Mouse (Mus musculus) kidney, adult 18-20 months (tissue): Measurements from ENCODE around the gene B4galt1.
A peak's percentile ranks its signal among the peaks of the same experiment; 100 is the strongest.
"Not testable (repeated sequence)": the region's sequence is repeated elsewhere in the genome, so short reads cannot be mapped to it uniquely, and the experiment has no call there.

ENCODE experiments used
- DNase-seq: peaks from one replicate; pipeline ENCODE4 v3.0.0; 2021

The B4galt1 gene

GRCm38 (mm10) chr4:40815120-40815519 is 38.7 kb downstream of the B4galt1 start:
- DNase-seq, result no peak

GRCm38 (mm10) chr4:40814359-40814758 is 39.4 kb downstream of the B4galt1 start:
- no peak for DNase-seq

GRCm38 (mm10) chr4:40812891-40813290 is 40.9 kb downstream of the B4galt1 start:
- no peak for DNase-seq

- DNase-seq, result no peak
Measured at GRCm38 (mm10) chr4:40810481-40810880, 43.3 kb downstream of the B4galt1 start.

GRCm38 (mm10) chr4:40807382-40807781 is 46.4 kb downstream of the B4galt1 start:
- DNase-seq, result no peak

GRCm38 (mm10) chr4:40805401-40805800 is 48.4 kb downstream of the B4galt1 start:
- DNase-seq, result no peak

GRCm38 (mm10) chr4:40802787-40803186 is 51.0 kb downstream of the B4galt1 start:
- no peak for DNase-seq

- DNase-seq, result no peak
Measured at GRCm38 (mm10) chr4:40801908-40802307, 51.9 kb downstream of the B4galt1 start.

GRCm38 (mm10) chr4:40800873-40801272 is 52.9 kb downstream of the B4galt1 start:
- DNase-seq, result no peak

GRCm38 (mm10) chr4:40798833-40799555 is 54.8 kb downstream of the B4galt1 start:
- DNase-seq, result not testable (repeated sequence)

GRCm38 (mm10) chr4:40795761-40796160 is 58.0 kb downstream of the B4galt1 start:
- DNase-seq, result no peak

- DNase-seq, result no peak
Measured at GRCm38 (mm10) chr4:40794320-40794719, 59.5 kb downstream of the B4galt1 start.

GRCm38 (mm10) chr4:40791176-40791575 is 62.6 kb downstream of the B4galt1 start:
- DNase-seq, result peak; percentile 31

GRCm38 (mm10) chr4:40786578-40786977 is 67.2 kb downstream of the B4galt1 start:
- no peak for DNase-seq

GRCm38 (mm10) chr4:40785620-40786166 is 68.1 kb downstream of the B4galt1 start:
- DNase-seq, result no peak

- DNase-seq, result peak; percentile 55
Measured at GRCm38 (mm10) chr4:40784556-40785169, 69.1 kb downstream of the B4galt1 start.

- no peak for DNase-seq
Measured at GRCm38 (mm10) chr4:40783049-40783448, 70.8 kb downstream of the B4galt1 start.

- DNase-seq, result no peak
Measured at GRCm38 (mm10) chr4:40781797-40782495, 71.9 kb downstream of the B4galt1 start.

GRCm38 (mm10) chr4:40781143-40781542 is 72.7 kb downstream of the B4galt1 start:
- peak; percentile 34 for DNase-seq

- DNase-seq, result peak; percentile 46
Measured at GRCm38 (mm10) chr4:40778656-40779055, 75.1 kb downstream of the B4galt1 start.

- DNase-seq, result no peak
Measured at GRCm38 (mm10) chr4:40777116-40777515, 76.7 kb downstream of the B4galt1 start.

GRCm38 (mm10) chr4:40776416-40776815 is 77.4 kb downstream of the B4galt1 start:
- no peak for DNase-seq
